Mouse (Mus musculus) liver, postnatal 0 days (tissue): Measurements from ENCODE around the gene Dcx.

ENCODE experiments used
- CTCF ChIP-seq: sonication (generic); IDR thresholded peaks from 2 replicates; pipeline ENCODE4 v1.5.1; 2016; ENCODE audit warnings: antibody characterized with exemption, low read depth
- EP300 ChIP-seq: IDR thresholded peaks from 2 replicates; pipeline ENCODE4 v1.6.1; 2016; ENCODE audit warnings: antibody characterized with exemption, low read depth, mild to moderate bottlenecking

DNA sequence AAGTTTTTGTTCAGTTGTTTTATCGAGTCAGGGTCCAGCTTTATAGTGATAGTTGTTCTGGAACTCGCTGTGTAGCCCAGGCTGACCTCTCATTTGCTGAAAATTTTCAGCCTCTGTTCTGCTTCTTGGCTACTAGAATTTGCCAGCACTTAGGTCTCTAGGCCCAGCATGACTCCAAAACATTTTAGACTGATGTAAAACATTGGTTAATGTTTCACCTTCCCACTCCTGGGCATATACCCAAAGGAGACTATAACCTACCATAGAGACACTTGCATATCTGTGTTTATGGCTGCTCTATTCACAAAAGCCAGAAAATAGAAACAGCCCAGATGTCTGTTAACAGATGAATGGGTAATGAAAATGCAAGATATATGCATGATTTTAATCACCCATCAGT lies 560 bp upstream of the Dcx start:
- no peak for TF ChIP-seq CTCF
- TF ChIP-seq EP300 = no peak
